Mouse (Mus musculus) heart, embryonic 13.5 days (tissue): ENCODE data around the gene Tpi1. TPM values are rescaled to one million over a fixed set of nuclear protein-coding genes. Genes with fewer than 3 reads are reported as not detected.
"Not testable (repeated sequence)": the region's sequence is repeated elsewhere in the genome, so short reads cannot be mapped to it uniquely, and the experiment has no call there.

Experiments used
- ATAC-seq: fragments of 200-750 bp; cut with Nextera tagmentation; 2 replicates; pipeline ENCODE4 v1.8.0; 2017; ENCODE audit warnings: moderate TSS enrichment; ENCODE audit not compliant: insufficient number of reproducible peaks, low FRiP score, low TSS enrichment; ENCODE audit errors: extremely low read depth
- H3K27ac ChIP-seq: fragments of 300-500 bp; sonication (generic); replicated peaks from 2 replicates; pipeline ENCODE4 v1.5.1; 2015; ENCODE audit warnings: moderate library complexity, mild to moderate bottlenecking, inconsistent platforms
- H3K27me3 ChIP-seq: fragments of 300-500 bp; sonication (generic); replicated peaks from 2 replicates; pipeline ENCODE4 v1.6.1; 2015; ENCODE audit warnings: mild to moderate bottlenecking, inconsistent platforms
- H3K36me3 ChIP-seq: fragments of 300-500 bp; sonication (generic); 2 replicates; pipeline ENCODE4 v1.6.1; 2015; ENCODE audit warnings: mild to moderate bottlenecking, inconsistent platforms
- H3K4me1 ChIP-seq: fragments of 300-500 bp; sonication (generic); 2 replicates; pipeline ENCODE4 v1.6.1; 2015; ENCODE audit warnings: inconsistent platforms
- H3K4me2 ChIP-seq: fragments of 300-500 bp; sonication (generic); 2 replicates; pipeline ENCODE4 v1.6.1; 2015; ENCODE audit warnings: inconsistent platforms, mild to moderate bottlenecking, moderate library complexity
- H3K4me3 ChIP-seq: fragments of 300-500 bp; sonication (generic); 2 replicates; pipeline ENCODE4 v1.5.1; 2015; ENCODE audit warnings: moderate library complexity, mild to moderate bottlenecking, inconsistent platforms
- H3K9ac ChIP-seq: fragments of 300-500 bp; sonication (generic); 2 replicates; pipeline ENCODE4 v1.6.1; 2015; ENCODE audit warnings: inconsistent platforms, mild to moderate bottlenecking, moderate library complexity
- H3K9me3 ChIP-seq: fragments of 300-500 bp; sonication (generic); 2 replicates; pipeline ENCODE4 v1.6.1; 2016; ENCODE audit warnings: inconsistent platforms
- WGBS: fragments of 180-500 bp; shearing (Covaris S2); methylation state at CpG from one replicate; pipeline ENCODE4 v1.1.7; 2015; ENCODE audit warnings: mixed read lengths; 5-methylcytosine and 5-hydroxymethylcytosine counted together
- polyA plus RNA-seq: library from polyadenylated mRNA; unstranded; fragments of >200 nt; fragmentation: Nextera tagmentation; extraction: Ambion mirVana; gene quantifications from 2 replicates; pipeline ENCODE4 v1.2.1, GENCODE M21; 2015

Gene Tpi1
- polyA plus RNA-seq, 1 experiment from 2014 or later, result 1,248 TPM

GRCm38 (mm10) chr6:124807366-124807765 is 6.7 kb downstream of the Tpi1 start:
- peaks cover 25% of the 10 kb centered on the region for H3K36me3 ChIP-seq
- no peak for ATAC-seq
- no peaks in the 10 kb centered on the region for H3K9me3 ChIP-seq
- peak overlapping the region; percentile 14 for H3K4me2 ChIP-seq
- H3K27me3 ChIP-seq, result no peaks in the 10 kb centered on the region
- peak overlapping the region; percentile 97 for H3K27ac ChIP-seq
- H3K4me1 ChIP-seq, result peaks cover 58% of the 10 kb centered on the region
- H3K4me3 ChIP-seq, result no peak overlapping the region
- WGBS, result 49% methylated on average over 4 of the region's 4 CpGs
- peak overlapping the region; percentile 37; the same call in 1 of the 2 replicates for H3K9ac ChIP-seq

GRCm38 (mm10) chr6:124806446-124807140 is 7.5 kb downstream of the Tpi1 start:
- 76% methylated on average over 7 of the region's 7 CpGs for WGBS
- Histone ChIP-seq H3K9ac (peak overlapping the region; percentile 80), H3K4me3 (peak overlapping the region; percentile 60), H3K9me3 (no peaks in the 10 kb centered on the region), H3K4me2 (peak overlapping the region; percentile 78), H3K36me3 (peaks cover 17% of the 10 kb centered on the region), H3K27me3 (no peaks in the 10 kb centered on the region), H3K4me1 (peaks cover 51% of the 10 kb centered on the region), H3K27ac (peak overlapping the region; percentile 93)
- no peak for ATAC-seq

- WGBS, result 2% methylated on average over 34 of the region's 34 CpGs
- peak overlapping the region; percentile 93 for H3K27ac ChIP-seq
- peaks cover 46% of the 10 kb centered on the region for H3K4me1 ChIP-seq
- peak overlapping the region; percentile 78 for H3K4me2 ChIP-seq
- H3K9me3 ChIP-seq, result no peaks in the 10 kb centered on the region
- peaks cover 8% of the 10 kb centered on the region for H3K36me3 ChIP-seq
- peak overlapping the region; percentile 80 for H3K9ac ChIP-seq
- ATAC-seq, result peak; percentile 82
- H3K27me3 ChIP-seq, result no peaks in the 10 kb centered on the region
- peak overlapping the region; percentile 60 for H3K4me3 ChIP-seq
Observed at GRCm38 (mm10) chr6:124805341-124806321, 8.5 kb downstream of the Tpi1 start.

- whole genome bisulfite sequencing, result 78% methylated on average over 3 of the region's 3 CpGs
Observed at GRCm38 (mm10) chr6:124804341-124804740, 9.8 kb downstream of the Tpi1 start.

GRCm38 (mm10) chr6:124803691-124804090 is 10.4 kb downstream of the Tpi1 start:
- H3K4me3 ChIP-seq, H3K9ac ChIP-seq, H3K9me3 ChIP-seq, H3K27me3 ChIP-seq, ATAC-seq, H3K36me3 ChIP-seq, H3K27ac ChIP-seq, H3K4me2 ChIP-seq: not testable (repeated sequence)
- peaks cover 34% of the 10 kb centered on the region for H3K4me1 ChIP-seq
- 88% methylated on average over 4 of the region's 4 CpGs for WGBS

More at GRCm38 (mm10) chr6:124804341-124804740, 9.8 kb downstream of the Tpi1 start:
- Histone ChIP-seq H3K4me1 (peaks cover 34% of the 10 kb centered on the region), H3K4me3 (no peak overlapping the region), H3K27me3 (no peaks in the 10 kb centered on the region), H3K4me2 (no peak overlapping the region; the same call in 1 of the 2 replicates), H3K9ac (no peak overlapping the region), H3K36me3 (no peaks in the 10 kb centered on the region), H3K9me3 (no peaks in the 10 kb centered on the region), H3K27ac (no peak overlapping the region; the same call in 1 of the 2 replicates)
- no peak for ATAC-seq

- peaks cover 31% of the 10 kb centered on the region for H3K4me1 ChIP-seq
- no peaks in the 10 kb centered on the region for H3K36me3 ChIP-seq
- no peak for ATAC-seq
- no peaks in the 10 kb centered on the region for H3K27me3 ChIP-seq
- no peak overlapping the region for H3K4me2 ChIP-seq
- H3K9ac ChIP-seq, result no peak overlapping the region
- WGBS, result 78% methylated on average over 3 of the region's 3 CpGs
- no peak overlapping the region for H3K4me3 ChIP-seq
- H3K27ac ChIP-seq, result no peak overlapping the region
- H3K9me3 ChIP-seq, result no peaks in the 10 kb centered on the region
Observed at GRCm38 (mm10) chr6:124803061-124803460, 11.0 kb downstream of the Tpi1 start.

- not testable (repeated sequence) for H3K9me3 ChIP-seq, H3K27me3 ChIP-seq, H3K27ac ChIP-seq, ATAC-seq, H3K36me3 ChIP-seq, H3K9ac ChIP-seq
- H3K4me1 ChIP-seq, result peaks cover 25% of the 10 kb centered on the region
- H3K4me2 ChIP-seq, result peak overlapping the region; percentile 60
- H3K4me3 ChIP-seq, result peak overlapping the region; percentile 35
- WGBS, result 15% methylated on average over 5 of the region's 9 CpGs
Observed at GRCm38 (mm10) chr6:124802400-124802799, 11.7 kb downstream of the Tpi1 start.

GRCm38 (mm10) chr6:124796200-124796599 is 17.9 kb downstream of the Tpi1 start:
- H3K4me3 ChIP-seq, result no peak overlapping the region
- no peaks in the 10 kb centered on the region for H3K27me3 ChIP-seq
- H3K36me3 ChIP-seq, result no peaks in the 10 kb centered on the region
- H3K4me1 ChIP-seq, result no peaks in the 10 kb centered on the region
- H3K4me2 ChIP-seq, result no peak overlapping the region
- H3K9ac ChIP-seq, result no peak overlapping the region
- no peak for ATAC-seq
- no peaks in the 10 kb centered on the region for H3K9me3 ChIP-seq
- H3K27ac ChIP-seq, result no peak overlapping the region
- whole genome bisulfite sequencing, result 85% methylated on average over 2 of the region's 2 CpGs

- ATAC-seq, result no peak
Observed at GRCm38 (mm10) chr6:124795781-124796180, 18.3 kb downstream of the Tpi1 start.

GRCm38 (mm10) chr6:124791911-124792310 is 22.2 kb downstream of the Tpi1 start:
- H3K27me3 ChIP-seq, result no peaks in the 10 kb centered on the region
- H3K27ac ChIP-seq, result no peak overlapping the region
- 76% methylated on average over 3 of the region's 3 CpGs for WGBS
- H3K4me2 ChIP-seq, result no peak overlapping the region
- no peak overlapping the region for H3K9ac ChIP-seq
- peaks cover 3% of the 10 kb centered on the region; the same call in 1 of the 2 replicates for H3K4me1 ChIP-seq
- no peaks in the 10 kb centered on the region for H3K36me3 ChIP-seq
- no peak for ATAC-seq
- no peaks in the 10 kb centered on the region for H3K9me3 ChIP-seq
- no peak overlapping the region for H3K4me3 ChIP-seq

More at GRCm38 (mm10) chr6:124795781-124796180, 18.3 kb downstream of the Tpi1 start:
- 82% methylated on average over 4 of the region's 4 CpGs for WGBS
- H3K36me3 ChIP-seq, result no peaks in the 10 kb centered on the region
- H3K4me3 ChIP-seq, result no peak overlapping the region
- H3K9ac ChIP-seq, result no peak overlapping the region
- no peak overlapping the region for H3K27ac ChIP-seq
- no peaks in the 10 kb centered on the region for H3K27me3 ChIP-seq
- H3K4me1 ChIP-seq, result no peaks in the 10 kb centered on the region
- no peak overlapping the region for H3K4me2 ChIP-seq
- no peaks in the 10 kb centered on the region for H3K9me3 ChIP-seq

- H3K4me2 ChIP-seq, result no peak overlapping the region
- no peak for ATAC-seq
- 59% methylated on average over 4 of the region's 4 CpGs for WGBS
Observed at GRCm38 (mm10) chr6:124790121-124790520, 24.0 kb downstream of the Tpi1 start.

More at GRCm38 (mm10) chr6:124790121-124790520, 24.0 kb downstream of the Tpi1 start:
- Histone ChIP-seq H3K9me3 (no peaks in the 10 kb centered on the region), H3K36me3 (no peaks in the 10 kb centered on the region), H3K4me1 (peaks cover 3% of the 10 kb centered on the region; the same call in 1 of the 2 replicates), H3K27me3 (no peaks in the 10 kb centered on the region), H3K4me3 (no peak overlapping the region), H3K9ac (no peak overlapping the region), H3K27ac (no peak overlapping the region)
